Mouse (Mus musculus): ENCODE data around the gene Prkd3. TPM values are rescaled to one million over a fixed set of nuclear protein-coding genes. Genes with fewer than 3 reads are reported as not detected.

The Prkd3 gene
- polyA plus RNA-seq, 1 experiment from 2014 or later, result 24.1 TPM

DNA sequence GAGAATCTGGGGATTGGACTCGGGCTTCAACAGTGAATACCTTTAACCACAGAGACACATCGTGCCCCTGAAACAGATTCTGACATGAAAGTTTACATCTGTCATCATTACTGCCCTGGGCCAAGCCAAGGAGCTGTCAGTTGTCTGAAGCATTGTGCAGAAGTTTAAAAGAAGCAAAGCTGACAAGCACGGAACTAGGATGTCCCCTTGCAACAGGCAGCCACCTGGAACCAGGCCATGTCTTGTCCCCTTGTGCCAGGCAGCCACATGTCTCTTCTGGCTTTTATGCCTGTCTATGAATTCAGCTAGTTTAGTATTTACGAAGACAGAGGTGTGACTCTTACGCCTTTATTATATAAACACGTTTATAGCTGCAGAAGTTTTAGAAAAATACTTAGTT is 37.7 kb upstream of the Prkd3 start:
- DNase-seq (ENCODE audit: low spot score) (no peak), ATAC-seq (no peak)
- Histone ChIP-seq H3K27ac (ENCODE audit: low read length) (no peak overlapping the region), H3K9me3 (ENCODE audit: low read length) (no peaks in the 10 kb centered on the region), H3K4me3 (ENCODE audit: low read depth, low read length) (no peak overlapping the region), H3K4me2 (replicated peaks; ENCODE audit: low read depth, low read length) (no peak overlapping the region), H3K36me3 (ENCODE audit: insufficient read depth, low read length) (no peaks in the 10 kb centered on the region), H3K9ac (replicated peaks; ENCODE audit: low read depth) (no peak overlapping the region), H3K27me3 (replicated peaks; ENCODE audit: insufficient read depth, low read length) (no peaks in the 10 kb centered on the region), H3K4me1 (ENCODE audit: insufficient read depth, low read depth, low read length) (no peaks in the 10 kb centered on the region; the same call in 1 of the 2 replicates)
- 56% methylated on average over 6 of the region's 6 CpGs for WGBS
- no peak for TF ChIP-seq CTCF (IDR thresholded peaks at IDR 0.05)
- TF ChIP-seq EP300 (IDR thresholded peaks at IDR 0.05), result no peak

DNA sequence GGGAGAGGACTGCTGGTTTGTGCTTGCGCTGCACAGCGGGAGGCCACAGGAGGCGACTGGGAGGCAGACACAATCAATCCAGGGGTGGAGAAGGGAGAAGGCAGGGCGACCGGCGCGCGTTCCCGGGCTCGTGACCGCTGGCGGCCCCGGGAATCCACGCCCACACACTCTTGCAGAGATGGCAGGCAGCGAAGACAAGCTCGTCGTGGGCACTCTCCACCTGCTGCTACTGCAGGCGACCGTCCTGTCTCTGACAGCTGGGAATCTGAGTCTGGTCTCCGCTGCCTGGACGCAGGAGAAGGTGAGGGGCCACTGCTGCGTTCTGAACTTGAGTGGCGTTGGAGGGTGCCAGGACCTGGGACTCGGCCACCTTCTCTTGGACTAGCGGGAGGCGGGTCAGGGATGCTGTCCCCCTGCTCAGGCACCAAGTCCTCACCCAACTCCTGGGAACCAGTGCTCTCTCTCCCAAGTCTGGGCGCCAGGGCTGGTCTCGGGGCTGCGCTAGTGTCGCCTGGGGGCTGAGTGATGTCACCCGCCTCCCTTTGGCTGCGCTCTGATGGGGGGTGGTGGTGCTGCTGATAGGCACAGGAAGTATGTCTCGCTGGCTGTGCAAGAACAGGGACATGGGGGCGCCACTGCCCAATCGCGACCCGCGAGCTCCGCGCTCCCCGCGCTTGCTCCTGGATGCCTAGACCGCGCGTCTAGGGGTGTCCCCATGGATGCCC is 31.6 kb upstream of the Prkd3 start:
- DNase-seq (ENCODE audit: low spot score) (peak; percentile 80), ATAC-seq (peak; percentile 83)
- H3K9me3 ChIP-seq (ENCODE audit: low read length), result no peaks in the 10 kb centered on the region
- no peak overlapping the region for H3K27ac ChIP-seq (ENCODE audit: low read length)
- H3K4me2 ChIP-seq (replicated peaks; ENCODE audit: low read depth, low read length), result peak overlapping the region; percentile 96
- no peaks in the 10 kb centered on the region; the same call in 1 of the 2 replicates for H3K4me1 ChIP-seq (ENCODE audit: insufficient read depth, low read depth, low read length)
- peak overlapping the region; percentile 51 for H3K4me3 ChIP-seq (ENCODE audit: low read depth, low read length)
- TF ChIP-seq EP300 (IDR thresholded peaks at IDR 0.05), result no peak
- TF ChIP-seq CTCF (IDR thresholded peaks at IDR 0.05), result peak; percentile 40
- H3K36me3 ChIP-seq (ENCODE audit: insufficient read depth, low read length), result no peaks in the 10 kb centered on the region
- WGBS, result under 1% methylated on average over 43 of the region's 45 CpGs
- H3K9ac ChIP-seq (replicated peaks; ENCODE audit: low read depth), result no peak overlapping the region
- no peaks in the 10 kb centered on the region for H3K27me3 ChIP-seq (replicated peaks; ENCODE audit: insufficient read depth, low read length)

DNA sequence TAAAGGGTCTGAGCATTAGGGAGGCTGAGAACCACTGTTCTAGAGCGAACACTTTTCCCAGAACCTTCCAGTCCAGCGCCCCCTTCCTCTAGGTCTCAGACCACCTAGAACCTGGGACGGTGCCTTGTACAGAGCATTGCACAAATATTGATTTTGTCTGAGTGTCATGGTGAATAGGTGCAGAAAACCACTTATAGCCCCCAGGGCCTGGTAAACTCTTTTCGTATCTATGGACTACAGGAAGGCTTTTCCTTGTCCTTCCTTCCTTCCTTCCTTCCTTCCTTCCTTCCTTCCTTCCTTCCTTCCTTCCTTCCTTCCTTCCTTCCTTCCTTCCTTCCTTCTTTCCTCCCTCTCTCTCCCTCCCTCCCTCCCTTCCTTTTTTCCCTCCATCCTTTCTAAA is 31.0 kb upstream of the Prkd3 start, which contains the start of gene Qpct:
Qpct (plus strand) TSS at position 301 of the 400 bp plus-strand sequence.
- Histone ChIP-seq H3K4me3 (ENCODE audit: low read depth, low read length) (peak within 1 kb of the TSS; percentile 51), H3K36me3 (ENCODE audit: insufficient read depth, low read length) (no peaks in the 10 kb centered on the region), H3K9me3 (ENCODE audit: low read length) (no peaks in the 10 kb centered on the region), H3K27me3 (replicated peaks; ENCODE audit: insufficient read depth, low read length) (no peaks in the 10 kb centered on the region), H3K4me1 (ENCODE audit: insufficient read depth, low read depth, low read length) (no peaks in the 10 kb centered on the region; the same call in 1 of the 2 replicates), H3K27ac (ENCODE audit: low read length) (no peak within 1 kb of the TSS), H3K9ac (replicated peaks; ENCODE audit: low read depth) (no peak within 1 kb of the TSS), H3K4me2 (replicated peaks; ENCODE audit: low read depth, low read length) (peak within 1 kb of the TSS; percentile 96)
- WGBS, result 65% methylated on average over 4 of the region's 4 CpGs
- TF ChIP-seq CTCF (IDR thresholded peaks at IDR 0.05) (no peak), EP300 (IDR thresholded peaks at IDR 0.05) (no peak)
- DNase-seq (ENCODE audit: low spot score) (no peak), ATAC-seq (no peak)

DNA sequence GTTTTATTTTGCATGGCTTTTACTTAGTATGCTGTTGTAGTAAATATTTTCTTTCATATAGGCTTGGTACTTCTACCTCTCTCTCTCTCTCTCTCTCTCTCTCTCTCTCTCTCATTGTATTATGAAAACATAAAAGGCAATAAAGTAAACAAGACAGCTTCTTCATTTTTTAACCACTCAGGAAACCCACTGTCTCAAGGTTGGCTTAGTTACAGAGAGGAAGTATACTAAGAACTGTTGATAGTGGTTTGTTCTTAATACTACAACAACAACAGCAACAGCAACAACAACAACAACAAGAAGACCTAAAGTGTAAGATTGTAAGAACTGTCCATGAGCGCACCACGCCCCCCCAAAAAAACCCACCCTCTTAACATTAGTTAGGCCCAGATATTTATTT is 23.1 kb upstream of the Prkd3 start:
- ATAC-seq (no peak), DNase-seq (ENCODE audit: low spot score) (no peak)
- H3K27ac ChIP-seq (ENCODE audit: low read length), result no peak overlapping the region
- no peak overlapping the region for H3K4me2 ChIP-seq (replicated peaks; ENCODE audit: low read depth, low read length)
- no peaks in the 10 kb centered on the region for H3K9me3 ChIP-seq (ENCODE audit: low read length)
- WGBS, result 94% methylated on average over 2 of the region's 2 CpGs
- no peak overlapping the region for H3K4me3 ChIP-seq (ENCODE audit: low read depth, low read length)
- no peak overlapping the region for H3K9ac ChIP-seq (replicated peaks; ENCODE audit: low read depth)
- no peaks in the 10 kb centered on the region for H3K36me3 ChIP-seq (ENCODE audit: insufficient read depth, low read length)
- H3K4me1 ChIP-seq (ENCODE audit: insufficient read depth, low read depth, low read length), result no peaks in the 10 kb centered on the region
- H3K27me3 ChIP-seq (replicated peaks; ENCODE audit: insufficient read depth, low read length), result no peaks in the 10 kb centered on the region
- TF ChIP-seq EP300 (IDR thresholded peaks at IDR 0.05) (no peak), CTCF (IDR thresholded peaks at IDR 0.05) (no peak)

DNA sequence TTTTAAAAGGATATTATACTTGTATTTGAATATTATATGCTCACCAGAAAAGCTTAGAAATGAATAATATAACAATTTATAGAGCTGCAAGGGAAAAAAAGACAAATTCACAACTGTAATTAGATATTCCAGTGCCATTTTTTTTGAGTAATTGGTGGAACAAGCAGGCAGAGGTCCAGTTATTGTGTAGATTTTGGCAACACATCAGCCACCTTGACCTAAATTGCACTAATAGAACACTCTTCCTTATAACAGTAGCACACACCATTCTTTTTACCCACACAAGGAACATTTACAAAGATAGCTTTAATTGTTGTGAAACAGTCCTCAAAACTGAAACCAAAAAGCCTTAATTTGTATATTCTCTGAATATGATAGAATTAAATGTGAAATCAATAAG is 19.0 kb upstream of the Prkd3 start:
- Histone ChIP-seq H3K4me2 (replicated peaks; ENCODE audit: low read depth, low read length) (no peak overlapping the region), H3K9ac (replicated peaks; ENCODE audit: low read depth) (no peak overlapping the region), H3K27me3 (replicated peaks; ENCODE audit: insufficient read depth, low read length) (no peaks in the 10 kb centered on the region), H3K4me3 (ENCODE audit: low read depth, low read length) (no peak overlapping the region), H3K4me1 (ENCODE audit: insufficient read depth, low read depth, low read length) (no peaks in the 10 kb centered on the region), H3K9me3 (ENCODE audit: low read length) (no peaks in the 10 kb centered on the region), H3K36me3 (ENCODE audit: insufficient read depth, low read length) (no peaks in the 10 kb centered on the region), H3K27ac (ENCODE audit: low read length) (no peak overlapping the region)
- DNase-seq (ENCODE audit: low spot score) (no peak), ATAC-seq (no peak)
- no peak for TF ChIP-seq CTCF (IDR thresholded peaks at IDR 0.05)
- no peak for TF ChIP-seq EP300 (IDR thresholded peaks at IDR 0.05)

DNA sequence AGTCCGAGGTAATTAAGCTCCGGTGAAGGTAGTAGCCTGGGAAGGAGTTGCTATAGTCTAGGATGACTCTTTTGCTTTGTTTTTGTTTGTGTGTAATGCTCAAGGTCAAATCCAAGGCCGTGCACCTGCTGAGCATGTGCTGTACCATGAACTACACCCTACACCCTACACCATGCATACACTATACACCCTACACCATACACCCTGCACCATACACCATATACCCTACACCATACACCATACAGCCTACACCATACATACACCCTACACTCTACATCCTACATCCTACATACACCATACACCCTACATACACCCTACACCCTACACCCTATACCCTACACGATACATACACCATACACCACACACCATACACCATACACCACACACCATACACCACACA is 12.2 kb upstream of the Prkd3 start:
- Histone ChIP-seq H3K9me3 (ENCODE audit: low read length) (no peaks in the 10 kb centered on the region), H3K4me1 (ENCODE audit: insufficient read depth, low read depth, low read length) (no peaks in the 10 kb centered on the region), H3K9ac (replicated peaks; ENCODE audit: low read depth) (no peak overlapping the region), H3K27me3 (replicated peaks; ENCODE audit: insufficient read depth, low read length) (no peaks in the 10 kb centered on the region), H3K4me3 (ENCODE audit: low read depth, low read length) (no peak overlapping the region), H3K27ac (ENCODE audit: low read length) (no peak overlapping the region), H3K36me3 (ENCODE audit: insufficient read depth, low read length) (no peaks in the 10 kb centered on the region), H3K4me2 (replicated peaks; ENCODE audit: low read depth, low read length) (no peak overlapping the region)
- DNase-seq (ENCODE audit: low spot score) (no peak), ATAC-seq (no peak)
- WGBS, result 77% methylated on average over 4 of the region's 4 CpGs
- TF ChIP-seq EP300 (IDR thresholded peaks at IDR 0.05) (no peak), CTCF (IDR thresholded peaks at IDR 0.05) (no peak)
